Mouse (Mus musculus) ovary, postnatal 36 days (tissue): ENCODE results near the gene Tlcd2.

Experiments used
- DNase-seq: peaks from one replicate; pipeline ENCODE4 v3.0.0; 2022; ENCODE audit warnings: low spot score, mixed read lengths

The Tlcd2 gene

DNA sequence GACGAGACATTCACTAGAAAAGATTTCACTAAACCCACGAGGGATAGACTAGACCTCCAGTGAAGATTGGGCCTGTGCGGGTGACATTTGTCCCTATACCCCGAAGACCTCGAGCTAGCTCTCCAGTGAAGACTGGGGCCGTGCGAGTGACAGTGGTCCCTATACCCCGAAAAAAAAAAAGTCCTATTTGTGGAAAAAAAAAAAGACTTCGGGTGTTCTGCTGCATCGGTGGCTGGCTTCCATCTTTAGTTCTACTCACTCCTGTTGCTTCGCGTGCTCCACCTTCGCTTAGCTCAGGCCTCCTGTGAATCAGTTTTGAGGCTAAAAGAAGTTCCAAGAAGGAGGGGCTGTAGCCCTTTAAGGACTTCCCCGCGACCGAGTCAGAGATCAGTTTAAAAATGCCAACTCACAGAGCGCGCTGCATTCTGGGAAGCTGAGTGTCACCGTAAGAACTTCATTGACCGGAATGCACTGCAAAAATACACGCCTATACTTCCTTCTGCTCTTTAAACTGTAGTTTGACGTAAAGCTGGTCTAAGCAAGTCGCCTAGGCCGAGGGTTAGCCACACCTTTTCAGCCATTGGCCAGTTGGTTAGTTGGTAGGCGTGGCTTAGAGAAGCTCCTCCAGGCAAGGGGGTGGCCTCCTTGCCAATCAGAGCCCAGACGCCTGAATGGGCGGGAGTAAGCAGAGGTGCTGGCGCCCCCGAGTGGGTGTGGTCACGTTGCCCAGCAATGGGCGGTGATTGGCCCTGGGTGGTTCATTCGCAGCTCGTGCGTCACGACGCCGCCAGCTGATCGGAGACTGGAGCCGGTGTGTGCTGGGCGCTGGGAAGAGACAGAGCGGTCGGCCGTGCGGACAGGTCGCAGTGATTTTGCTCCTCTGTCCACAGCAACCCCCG lies at the start of gene Tlcd2:
TSS of gene Tlcd2 (plus strand) at position 872 of the 899 bp plus-strand sequence.
- DNase-seq = peak; percentile 98

DNA sequence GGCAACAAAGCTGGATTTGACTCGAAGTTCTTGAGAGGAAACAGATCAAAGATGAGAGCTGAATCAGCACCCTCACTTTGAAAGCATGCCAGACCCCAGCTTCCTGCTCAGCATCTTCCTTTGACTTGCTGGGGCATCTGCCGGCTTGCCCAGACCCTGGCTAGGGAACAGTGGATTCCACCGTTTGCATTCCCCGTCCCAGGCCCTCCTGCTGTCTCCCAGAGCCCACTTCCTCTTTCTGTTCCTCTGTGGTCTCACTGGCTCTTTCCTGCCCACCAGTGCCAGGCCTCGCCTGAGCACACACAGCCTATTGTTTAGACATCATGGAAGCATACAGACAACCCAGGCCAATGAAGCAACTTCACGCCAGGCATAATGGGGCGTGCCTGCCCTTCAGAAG lies 46.4 kb upstream of the Tlcd2 start:
- no peak for DNase-seq

DNA sequence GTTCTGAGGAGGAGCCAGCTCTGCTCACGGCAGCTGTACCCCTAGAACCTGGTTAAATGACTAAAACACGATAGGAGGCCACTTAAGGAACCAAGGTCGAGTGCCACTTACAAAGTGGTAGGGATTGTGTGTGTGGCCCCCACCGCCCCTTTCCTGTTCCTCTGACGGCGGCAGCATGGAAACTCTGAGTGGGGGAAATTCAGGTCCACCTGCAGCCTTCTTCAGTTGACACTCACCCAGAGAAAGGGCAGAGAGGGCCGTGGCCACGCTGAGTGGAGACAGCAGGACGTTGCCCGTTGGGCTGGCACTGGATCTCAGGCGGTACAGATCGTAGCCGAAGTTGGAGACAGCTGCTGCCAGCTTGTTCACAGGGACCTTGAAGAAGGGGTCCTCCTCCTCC lies 45.5 kb upstream of the Tlcd2 start:
- no peak for DNase-seq

DNA sequence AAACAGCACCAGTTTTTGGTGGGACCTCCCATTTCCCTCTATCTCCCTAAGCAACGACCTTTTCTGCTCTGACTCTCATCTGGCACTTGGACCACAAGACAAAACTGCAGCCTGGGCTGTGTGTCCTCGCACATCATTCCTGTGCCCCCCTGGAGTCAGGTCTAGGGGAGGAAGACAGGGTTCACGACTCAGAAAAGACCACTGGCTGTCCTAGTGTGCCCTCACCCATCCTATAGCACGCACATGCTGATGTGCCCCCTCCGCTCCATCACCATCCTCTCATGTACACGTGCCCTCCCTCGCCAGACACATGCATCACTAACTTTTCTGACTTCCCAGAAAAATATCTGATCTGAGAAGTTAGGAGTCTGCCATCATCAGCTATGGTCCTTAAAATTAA lies 41.5 kb upstream of the Tlcd2 start:
- no peak for DNase-seq

DNA sequence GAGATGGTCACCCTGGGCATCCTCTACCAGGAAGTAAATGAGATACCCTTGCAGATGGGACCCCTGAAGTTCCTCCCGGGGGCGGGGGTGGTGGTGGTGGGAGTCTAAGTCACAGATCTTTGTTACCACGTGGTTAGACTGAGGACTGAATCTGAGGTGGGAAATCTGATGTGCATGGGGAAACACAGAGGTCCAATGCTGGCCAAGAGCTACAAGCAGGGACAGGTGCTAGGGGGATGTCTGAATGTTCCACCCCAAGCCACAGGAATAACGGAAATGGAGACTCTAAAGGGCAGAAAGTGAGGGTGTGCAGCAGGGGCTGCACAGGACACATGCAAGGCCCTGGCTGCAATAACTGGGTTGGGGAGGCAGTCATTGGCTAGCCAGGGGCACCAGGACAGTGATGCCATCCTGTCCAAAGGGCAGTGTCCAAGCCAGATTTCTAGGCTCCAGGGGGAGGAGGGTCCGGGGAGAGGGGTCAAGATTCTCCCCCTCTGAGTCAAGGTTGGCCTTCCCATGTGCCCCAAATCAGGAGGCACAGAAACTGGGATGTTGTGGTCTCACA lies 40.6 kb upstream of the Tlcd2 start:
- DNase-seq = no peak

DNA sequence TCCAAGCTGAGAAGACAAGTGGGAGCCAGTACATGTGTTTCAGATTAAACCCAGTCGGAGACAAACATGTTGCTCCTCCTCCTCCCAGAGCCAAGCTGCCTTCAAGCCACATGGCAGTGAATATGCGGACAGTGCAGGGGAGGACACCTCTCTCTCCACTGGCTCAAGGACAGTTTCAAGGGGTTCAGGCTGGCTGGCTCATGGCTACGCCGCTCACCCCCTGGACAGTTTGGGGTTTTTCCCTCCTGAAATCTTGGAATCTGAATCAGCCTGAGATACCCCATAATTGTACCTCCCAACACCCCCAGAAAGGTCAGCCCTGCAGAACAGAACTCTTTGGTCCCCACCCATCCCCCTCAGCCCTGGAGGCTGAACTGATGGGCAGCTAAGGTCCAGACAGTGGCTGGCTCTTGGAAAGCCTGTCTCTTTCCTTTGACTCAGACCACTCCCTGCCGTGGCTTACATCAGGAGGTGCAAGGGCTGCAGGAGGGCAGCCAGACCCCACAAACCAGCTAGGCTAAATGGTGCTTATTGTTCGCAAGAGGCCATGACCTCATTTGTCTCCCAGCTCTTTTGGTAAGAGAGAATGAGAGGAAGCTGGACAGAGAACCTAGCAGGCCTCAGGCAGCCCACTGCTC lies 40.0 kb upstream of the Tlcd2 start:
- DNase-seq = no peak

DNA sequence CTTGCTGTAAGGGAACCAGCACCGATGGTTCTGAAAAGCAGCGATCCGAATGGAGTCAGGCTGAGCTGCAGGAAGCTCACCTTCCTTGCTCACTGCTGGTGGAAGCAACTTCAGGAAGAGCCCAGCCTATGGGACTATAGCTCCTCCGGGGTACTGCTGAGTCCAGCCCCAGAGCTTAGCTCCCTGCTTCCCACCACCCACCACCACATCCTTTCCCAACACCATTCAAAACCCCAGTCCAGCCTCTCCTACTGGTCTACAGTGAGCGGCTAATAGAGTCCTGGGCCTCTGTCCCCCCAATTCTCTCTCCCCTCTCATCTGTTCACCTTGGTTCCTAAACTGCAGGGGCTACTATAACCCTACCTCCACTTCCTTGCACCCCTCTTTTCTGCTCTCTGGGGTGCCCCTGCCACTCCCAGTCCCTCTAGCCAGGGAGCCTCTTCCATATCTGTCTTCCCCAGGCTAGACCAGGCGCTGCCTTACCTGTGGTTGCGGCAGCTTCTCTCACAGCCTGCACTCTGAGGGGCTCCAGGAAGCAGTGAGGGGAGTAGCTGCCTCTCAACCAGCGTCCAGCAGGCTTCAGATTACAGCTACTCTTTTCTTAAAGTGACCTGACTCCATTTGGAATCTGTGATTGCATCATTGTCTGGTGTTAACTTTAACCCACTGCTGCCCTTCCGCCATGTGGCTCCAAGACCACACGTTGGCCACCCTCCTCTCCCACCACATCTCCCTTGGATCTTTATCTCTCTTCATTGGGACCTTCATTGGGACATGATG lies 39.3 kb upstream of the Tlcd2 start, which contains the start of gene Serpinf1:
TSS of gene Serpinf1 (minus strand) at position 689 of the 780 bp plus-strand sequence.
- DNase-seq = no peak

DNA sequence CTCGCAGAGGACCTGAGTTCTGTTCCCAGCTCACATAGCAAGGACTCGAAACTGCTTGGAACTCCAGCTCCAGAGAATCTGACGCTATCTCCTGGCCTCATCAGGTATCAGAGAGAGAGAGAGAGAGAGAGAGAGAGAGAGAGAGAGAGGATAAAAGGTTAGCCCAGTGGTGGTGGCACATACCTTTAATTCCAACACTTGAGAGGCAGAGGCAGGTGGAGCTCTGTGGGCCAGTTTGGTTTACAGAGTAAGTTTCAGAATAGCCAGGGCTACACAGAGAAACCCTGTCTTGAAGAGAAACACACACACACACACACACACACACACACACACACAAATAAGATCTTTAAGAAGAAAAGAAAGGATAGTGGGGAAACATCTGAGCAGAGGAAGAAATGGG lies 38.4 kb upstream of the Tlcd2 start:
- DNase-seq = no peak

DNA sequence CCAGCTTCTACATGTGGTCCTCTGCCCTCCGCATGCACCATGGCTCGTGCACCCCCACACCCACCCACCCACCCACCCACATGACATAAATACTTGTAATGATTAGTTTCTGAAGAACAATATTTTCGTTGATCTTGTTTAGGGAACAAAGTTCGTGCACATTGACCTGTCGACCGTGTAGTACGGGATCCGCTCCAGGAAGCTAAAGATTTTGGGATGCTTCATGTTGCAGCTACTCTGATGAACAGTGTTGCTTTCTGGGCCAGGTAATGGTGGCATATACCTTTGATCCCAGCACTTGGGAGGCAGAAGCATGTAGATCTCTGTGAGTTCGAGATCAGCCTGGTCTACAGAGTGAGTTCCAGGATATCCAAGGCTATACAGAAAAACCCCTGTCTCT lies 37.5 kb upstream of the Tlcd2 start:
- DNase-seq = no peak

DNA sequence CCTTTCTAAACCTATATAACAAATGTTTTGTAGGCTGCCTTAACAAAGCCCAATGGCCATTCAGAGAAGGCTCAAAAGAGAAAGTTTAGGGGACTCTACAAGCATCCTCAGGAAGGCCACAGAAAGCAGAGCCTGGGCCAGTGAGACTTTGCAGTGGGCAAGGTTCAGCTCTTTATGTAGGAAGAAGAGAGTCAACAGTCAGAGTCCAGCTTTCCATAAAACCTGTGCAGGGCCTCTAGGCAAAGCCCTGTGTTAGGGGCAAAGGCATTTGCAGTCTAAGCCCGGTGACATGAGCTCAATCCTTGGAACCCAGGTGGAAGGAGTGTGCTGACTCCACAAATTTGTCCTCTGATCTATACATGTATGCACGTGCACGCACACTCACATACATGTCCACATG lies 37.1 kb upstream of the Tlcd2 start:
- no peak for DNase-seq

DNA sequence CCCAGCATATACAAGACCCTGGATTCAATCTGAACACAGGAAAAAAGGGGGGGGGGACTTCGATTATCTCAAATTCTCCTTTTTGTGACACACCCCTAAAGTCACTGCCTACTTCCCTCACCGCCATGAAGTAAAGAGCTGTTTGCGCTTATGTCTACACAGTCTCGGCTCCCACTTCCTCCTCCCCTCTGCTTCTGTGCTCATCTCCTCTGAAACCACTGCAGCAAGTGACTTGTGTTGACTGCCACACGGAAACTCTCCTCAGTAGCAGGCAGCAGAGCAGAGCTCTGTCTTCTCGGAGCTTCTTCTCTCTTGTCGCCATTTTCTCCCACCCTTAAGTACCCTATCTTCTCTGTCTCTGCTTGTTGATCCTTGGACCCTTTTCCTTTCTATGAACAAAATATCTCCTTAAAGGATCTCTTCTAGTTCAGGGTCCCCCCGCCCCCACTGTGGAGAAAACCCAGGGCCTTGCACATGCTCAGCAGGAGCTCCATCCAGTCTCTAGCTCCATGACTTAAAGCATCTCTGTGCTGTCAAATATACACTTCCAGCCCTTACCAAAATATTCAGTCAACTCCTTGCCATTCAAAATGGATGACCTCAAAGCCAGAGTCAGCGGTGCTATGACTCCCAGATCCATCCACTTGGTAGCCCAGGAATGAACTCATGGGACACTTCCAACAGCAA lies 32.4 kb upstream of the Tlcd2 start:
- DNase-seq = no peak

DNA sequence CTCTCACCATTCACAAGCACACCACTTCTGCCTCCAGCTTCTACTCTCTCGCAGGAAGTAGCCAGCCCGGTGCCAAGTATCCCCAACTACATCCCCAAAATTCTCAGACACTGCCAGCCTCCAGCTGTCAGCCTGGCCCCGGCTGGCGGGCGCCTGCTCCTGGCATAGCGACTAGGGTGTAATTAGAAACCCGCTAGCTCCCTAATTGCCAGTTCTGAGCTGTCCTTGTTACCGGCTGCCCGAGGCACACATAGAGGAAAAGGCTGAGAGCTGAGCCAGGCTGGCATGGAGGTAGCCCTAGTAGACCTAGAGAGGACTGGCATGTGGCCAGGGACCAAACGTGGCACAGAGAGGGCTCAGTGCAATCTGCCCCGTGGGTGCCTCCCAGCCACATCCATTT lies 30.2 kb upstream of the Tlcd2 start:
- DNase-seq = no peak

DNA sequence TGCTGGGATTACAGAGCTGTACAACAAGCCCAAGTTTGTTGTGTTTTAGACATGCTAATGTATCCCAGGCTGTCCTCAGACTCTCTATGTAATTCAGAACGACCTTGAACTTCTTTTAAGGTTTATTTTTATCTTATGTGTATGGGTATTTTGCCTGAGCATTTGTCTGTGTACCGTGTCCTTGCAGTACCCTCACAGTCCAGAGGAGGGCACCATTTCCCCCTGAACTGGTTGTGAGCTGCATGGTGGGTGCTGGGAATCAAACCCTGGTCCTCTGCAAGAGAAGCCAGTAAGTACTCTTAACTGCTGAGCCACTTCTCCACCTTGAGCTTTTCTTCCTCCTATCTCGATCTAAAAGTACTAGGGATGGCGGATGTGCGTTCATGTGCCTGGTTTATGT lies 27.4 kb upstream of the Tlcd2 start:
- no peak for DNase-seq

DNA sequence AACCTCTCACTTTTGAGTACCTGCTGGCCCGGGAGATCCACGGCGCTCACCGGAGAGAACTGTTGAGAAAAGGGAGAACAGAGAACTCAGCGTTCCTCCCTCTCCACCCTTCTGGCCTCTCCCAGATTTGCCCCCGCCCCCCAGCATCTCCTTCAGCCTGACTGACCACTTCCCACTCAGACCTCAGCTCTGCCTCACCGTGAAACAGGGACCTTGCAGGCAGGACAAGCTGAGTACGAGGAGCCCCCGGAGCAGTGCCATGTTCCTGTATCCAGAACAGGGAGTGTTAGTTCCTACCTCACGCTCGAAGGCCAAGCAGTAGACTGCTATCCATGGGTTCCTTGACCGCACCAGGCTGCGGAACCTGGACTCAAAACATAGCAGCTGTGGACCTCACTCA lies 23.3 kb upstream of the Tlcd2 start:
- DNase-seq = no peak

DNA sequence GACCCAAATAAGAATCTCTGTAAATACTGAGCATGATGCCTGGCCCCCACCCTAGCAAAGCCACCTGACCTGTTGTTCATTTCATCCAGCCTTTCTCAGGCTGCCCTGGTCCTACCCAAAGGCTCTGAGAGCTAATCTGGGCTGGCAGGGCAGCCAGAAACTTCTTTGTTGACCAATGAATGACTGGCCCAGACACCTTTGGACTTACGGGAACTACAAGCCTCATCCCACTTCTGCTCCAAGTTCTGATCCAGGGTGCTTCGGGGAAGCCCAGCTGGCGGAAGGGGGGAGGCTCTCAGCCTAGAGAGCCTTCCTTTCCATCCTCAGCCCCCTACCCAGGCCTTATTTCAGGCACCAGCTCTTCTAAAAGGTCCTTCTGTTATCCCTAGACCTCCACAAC lies 22.7 kb upstream of the Tlcd2 start:
- no peak for DNase-seq

DNA sequence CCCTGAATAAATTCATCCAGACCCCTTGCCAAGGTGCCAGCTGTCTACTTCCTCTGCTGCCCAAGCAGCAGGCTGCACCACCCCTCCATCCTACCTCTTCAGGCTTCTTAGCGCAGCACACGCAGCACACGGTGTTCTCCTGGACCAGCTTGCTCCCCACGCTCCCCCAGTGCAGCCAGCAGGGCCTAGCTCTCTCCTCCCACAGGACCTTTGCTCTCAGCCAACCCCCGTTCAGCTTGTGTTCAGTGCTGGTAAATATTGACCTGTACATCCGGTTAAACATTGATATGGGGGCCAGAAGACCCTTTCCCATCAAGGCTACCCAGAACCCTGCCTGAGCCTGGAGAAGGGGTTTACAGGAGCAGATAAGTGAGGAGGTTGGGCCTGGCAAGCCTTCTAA lies 22.2 kb upstream of the Tlcd2 start, which contains the start of gene Serpinf2:
TSS of gene Serpinf2 (minus strand) at position 229 of the 400 bp plus-strand sequence.
- DNase-seq = no peak

DNA sequence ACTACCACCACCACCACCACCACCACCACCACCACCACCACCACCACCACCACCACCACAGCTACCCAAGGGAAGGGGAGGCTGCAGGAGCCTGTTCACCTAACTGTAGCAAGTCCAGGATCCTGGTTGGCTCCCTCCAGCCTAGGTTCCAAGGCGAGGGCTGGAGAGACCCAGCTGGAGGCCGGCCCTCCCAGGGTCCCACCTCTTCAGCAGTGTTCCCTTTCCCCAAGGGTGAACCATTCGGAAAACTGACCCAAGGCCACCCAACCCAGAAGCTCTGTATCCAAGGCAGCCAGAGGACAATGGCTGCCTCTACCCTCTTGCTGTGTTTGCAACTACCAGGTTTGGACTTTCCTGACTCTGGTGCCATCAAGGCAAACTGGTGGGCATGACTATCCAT lies 21.6 kb upstream of the Tlcd2 start:
- DNase-seq = no peak

DNA sequence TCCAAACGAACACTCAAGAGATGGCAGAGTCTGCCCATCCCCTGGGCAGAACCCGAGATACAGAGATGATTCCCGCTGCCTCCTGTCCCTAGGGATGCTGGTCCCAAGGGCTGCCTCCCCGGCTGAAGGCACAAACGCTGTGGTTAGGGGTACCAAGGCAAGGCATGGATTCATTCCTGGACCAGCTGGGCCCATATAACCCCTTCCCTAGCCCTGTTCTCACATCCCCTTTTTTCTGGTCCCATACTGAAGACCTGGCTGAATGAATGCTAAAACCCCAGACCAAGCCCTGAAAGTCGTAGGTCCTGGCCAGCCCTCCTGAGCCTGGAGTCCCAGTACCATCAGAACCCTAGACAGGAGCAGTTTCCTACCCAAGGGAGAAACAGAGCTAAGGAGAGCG lies 20.5 kb upstream of the Tlcd2 start:
- DNase-seq = no peak

DNA sequence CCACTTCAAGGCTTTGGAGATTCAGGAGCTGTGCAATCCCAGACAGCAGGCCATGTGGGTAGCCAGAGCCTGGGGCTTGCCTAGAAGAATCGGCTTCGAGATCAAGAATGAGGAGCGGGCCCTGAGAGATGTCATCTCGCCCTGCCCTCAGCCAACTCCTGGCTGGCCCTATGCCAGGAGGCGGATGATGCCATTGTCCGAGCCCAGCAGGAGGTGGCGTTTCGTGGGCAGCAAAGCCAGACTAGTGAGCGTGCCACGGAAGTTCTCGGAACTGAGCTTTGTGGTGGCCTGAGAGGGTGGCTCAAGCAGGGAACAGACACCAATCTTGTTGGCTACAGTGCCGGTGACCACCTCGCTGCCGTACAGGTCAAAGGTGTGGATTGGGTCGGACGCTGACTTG lies 19.9 kb upstream of the Tlcd2 start:
- DNase-seq = peak; percentile 68

DNA sequence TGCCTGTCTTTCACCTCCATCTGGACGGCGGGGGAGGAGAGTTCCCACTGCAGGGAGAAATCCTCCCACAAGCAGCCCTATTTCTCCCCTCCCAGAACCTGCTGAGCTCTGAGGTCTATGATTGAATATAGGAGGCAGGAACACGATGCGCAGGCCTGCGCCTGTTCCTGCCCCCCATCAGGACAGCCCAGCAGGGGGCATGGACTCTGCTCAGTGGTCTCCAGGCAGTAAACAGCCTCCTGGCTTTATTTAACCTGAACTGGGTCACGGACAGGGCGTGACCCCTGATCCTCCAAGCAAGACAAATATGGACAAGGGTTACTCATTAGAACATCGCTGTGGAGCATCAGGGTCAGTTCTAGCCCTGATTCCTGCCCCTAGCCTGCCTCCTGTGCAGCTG lies 17.8 kb upstream of the Tlcd2 start:
- no peak for DNase-seq

DNA sequence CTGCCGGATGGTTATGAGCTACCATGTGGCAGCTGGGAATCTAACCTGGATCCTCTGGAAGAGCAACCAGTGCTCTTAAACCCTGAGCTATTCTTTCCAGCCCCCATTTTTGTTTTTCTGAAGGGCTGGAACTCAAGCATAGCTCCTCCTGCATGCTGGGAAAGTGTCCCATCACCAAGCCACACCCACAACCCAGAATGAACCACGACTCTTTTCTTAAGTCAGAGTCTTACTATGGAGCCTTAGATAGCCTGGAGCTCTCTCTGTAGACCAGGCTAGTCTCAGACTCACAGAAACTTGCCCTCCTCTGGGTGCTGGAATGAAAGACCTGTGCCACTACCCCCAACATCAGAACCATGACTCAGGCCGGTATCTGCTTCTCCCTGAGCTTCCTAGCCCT lies 12.9 kb upstream of the Tlcd2 start:
- no peak for DNase-seq

DNA sequence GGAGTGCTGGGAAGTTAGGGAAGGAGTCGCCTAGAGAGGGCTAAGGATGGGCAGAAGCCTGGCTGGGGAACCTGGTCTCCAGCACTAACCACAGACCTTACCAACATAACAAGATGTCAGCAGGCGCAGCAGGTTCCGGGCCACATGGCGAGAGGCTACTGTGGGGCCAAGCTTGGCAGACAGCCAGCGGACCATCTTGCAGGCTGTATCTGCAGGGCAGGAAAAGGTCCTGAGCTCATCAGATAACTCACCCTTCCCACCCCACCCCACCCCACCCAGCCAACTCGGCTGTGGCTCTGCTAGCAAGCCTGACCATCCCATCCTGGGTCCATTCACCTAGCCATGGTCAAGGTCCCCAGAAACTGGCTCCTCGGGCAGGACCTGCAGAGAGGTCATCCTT lies 11.8 kb upstream of the Tlcd2 start:
- no peak for DNase-seq
